Mouse (Mus musculus): Measurements from ENCODE around the gene Msantd3. TPM values are rescaled to one million over a fixed set of nuclear protein-coding genes. Genes with fewer than 3 reads are reported as not detected.

Msantd3 gene
- polyA plus RNA-seq, 1 experiment from 2014 or later, result 30.3 TPM

DNA sequence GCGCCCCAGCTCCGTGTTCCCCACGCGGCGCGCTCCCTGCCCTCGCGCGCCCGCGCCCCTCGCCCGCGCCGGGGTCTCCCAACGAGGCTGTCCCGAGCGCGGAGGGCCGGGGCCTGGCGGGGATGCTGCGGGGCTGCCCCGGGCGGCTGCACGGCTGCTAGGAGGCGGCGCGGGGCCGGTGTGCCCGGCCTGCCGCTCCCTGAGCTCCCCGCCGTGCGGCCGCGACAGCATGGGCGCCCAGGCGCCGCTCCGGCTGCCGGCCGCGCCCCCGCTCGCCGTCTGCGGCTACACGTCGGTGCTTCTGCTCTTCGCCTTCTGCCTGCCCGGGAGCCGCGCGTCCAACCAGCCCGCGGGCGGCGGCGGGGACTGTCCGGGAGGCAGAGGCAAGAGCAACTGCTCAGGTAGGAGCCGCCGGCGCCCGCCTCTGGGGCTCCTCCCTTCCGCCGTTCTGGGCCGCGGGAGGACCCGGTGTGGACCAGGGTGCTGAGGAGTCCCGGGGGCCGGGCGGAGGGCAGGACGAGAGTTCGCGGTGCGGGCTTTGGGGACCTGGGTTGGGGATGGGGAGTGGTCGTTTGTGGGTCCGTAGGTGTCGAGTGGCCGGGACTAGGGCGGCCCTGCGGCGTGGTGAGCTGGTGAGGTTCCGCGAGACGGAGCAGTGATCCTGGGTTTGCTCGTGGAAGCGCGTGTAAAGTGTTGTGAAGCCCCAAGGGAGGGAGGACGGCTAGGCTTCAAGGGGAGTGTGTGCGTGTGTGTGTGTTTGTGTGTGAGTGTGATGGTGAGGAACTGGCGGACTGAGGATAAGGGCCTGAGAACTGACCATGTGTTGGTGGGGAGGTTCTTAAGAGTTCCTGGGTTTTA, 45.7 kb downstream of the Msantd3 start:
- under 1% methylated on average over 66 of the region's 92 CpGs for WGBS (ENCODE audit: insufficient replicate concordance)
- peak overlapping the region; percentile 94 for H3K4me3 ChIP-seq (ENCODE audit: low read depth, low read length)
- no peaks in the 10 kb centered on the region; the same call in 1 of the 2 replicates for H3K36me3 ChIP-seq (ENCODE audit: control insufficient read depth, insufficient read depth, low read length)
- H3K4me1 ChIP-seq (ENCODE audit: control insufficient read depth, insufficient read depth, low read length), result peaks cover 8% of the 10 kb centered on the region; the same call in 1 of the 2 replicates
- peak overlapping the region; percentile 91 for H3K27ac ChIP-seq (ENCODE audit: low read depth, low read length)
- H3K9ac ChIP-seq (ENCODE audit: low read depth, low read length), result peak overlapping the region; percentile 92
- ATAC-seq (replicated peaks; ENCODE audit: insufficient number of reproducible peaks, low FRiP score, low TSS enrichment), result peak; percentile 69
- H3K4me2 ChIP-seq, result peak overlapping the region; percentile 84
- no peaks in the 10 kb centered on the region for H3K9me3 ChIP-seq (replicated peaks; ENCODE audit: control insufficient read depth, low read length)
- H3K27me3 ChIP-seq (ENCODE audit: control insufficient read depth, insufficient read depth, low read length), result no peaks in the 10 kb centered on the region

- H3K9me3 ChIP-seq (replicated peaks; ENCODE audit: control insufficient read depth, low read length), result no peaks in the 10 kb centered on the region
- H3K27ac ChIP-seq (ENCODE audit: low read depth, low read length), result peak overlapping the region; percentile 91
- H3K4me3 ChIP-seq (ENCODE audit: low read depth, low read length), result peak overlapping the region; percentile 94
- peak overlapping the region; percentile 92 for H3K9ac ChIP-seq (ENCODE audit: low read depth, low read length)
- H3K36me3 ChIP-seq (ENCODE audit: control insufficient read depth, insufficient read depth, low read length), result no peaks in the 10 kb centered on the region; the same call in 1 of the 2 replicates
- peaks cover 7% of the 10 kb centered on the region; the same call in 1 of the 2 replicates for H3K4me1 ChIP-seq (ENCODE audit: control insufficient read depth, insufficient read depth, low read length)
- H3K4me2 ChIP-seq, result peak overlapping the region; percentile 84
- WGBS (ENCODE audit: insufficient replicate concordance), result under 1% methylated on average over 12 of the region's 12 CpGs
- peak; percentile 27; the same call in 1 of the 2 replicates for ATAC-seq (replicated peaks; ENCODE audit: insufficient number of reproducible peaks, low FRiP score, low TSS enrichment)
- H3K27me3 ChIP-seq (ENCODE audit: control insufficient read depth, insufficient read depth, low read length), result no peaks in the 10 kb centered on the region
Observed at GRCm38 (mm10) chr4:48586099-48586821, 46.5 kb downstream of the Msantd3 start.

- no peaks in the 10 kb centered on the region for H3K9me3 ChIP-seq (replicated peaks; ENCODE audit: control insufficient read depth, low read length)
- no peaks in the 10 kb centered on the region; the same call in 1 of the 2 replicates for H3K36me3 ChIP-seq (ENCODE audit: control insufficient read depth, insufficient read depth, low read length)
- no peak for ATAC-seq (replicated peaks; ENCODE audit: insufficient number of reproducible peaks, low FRiP score, low TSS enrichment)
- 94% methylated on average over 2 of the region's 2 CpGs for WGBS (ENCODE audit: insufficient replicate concordance)
- H3K27me3 ChIP-seq (ENCODE audit: control insufficient read depth, insufficient read depth, low read length), result no peaks in the 10 kb centered on the region
- no peak overlapping the region for H3K27ac ChIP-seq (ENCODE audit: low read depth, low read length)
- no peak overlapping the region for H3K4me3 ChIP-seq (ENCODE audit: low read depth, low read length)
- H3K4me1 ChIP-seq (ENCODE audit: control insufficient read depth, insufficient read depth, low read length), result peaks cover 10% of the 10 kb centered on the region
- no peak overlapping the region for H3K4me2 ChIP-seq
- H3K9ac ChIP-seq (ENCODE audit: low read depth, low read length), result no peak overlapping the region
Observed at GRCm38 (mm10) chr4:48587526-48587925, 47.8 kb downstream of the Msantd3 start.

GRCm38 (mm10) chr4:48588576-48588975, 48.8 kb downstream of the Msantd3 start:
- H3K4me1 ChIP-seq (ENCODE audit: control insufficient read depth, insufficient read depth, low read length), result peaks cover 10% of the 10 kb centered on the region
- H3K4me3 ChIP-seq (ENCODE audit: low read depth, low read length), result no peak overlapping the region
- no peaks in the 10 kb centered on the region for H3K27me3 ChIP-seq (ENCODE audit: control insufficient read depth, insufficient read depth, low read length)
- 83% methylated on average over 9 of the region's 9 CpGs for WGBS (ENCODE audit: insufficient replicate concordance)
- ATAC-seq (replicated peaks; ENCODE audit: insufficient number of reproducible peaks, low FRiP score, low TSS enrichment), result no peak
- no peaks in the 10 kb centered on the region for H3K9me3 ChIP-seq (replicated peaks; ENCODE audit: control insufficient read depth, low read length)
- H3K27ac ChIP-seq (ENCODE audit: low read depth, low read length), result no peak overlapping the region
- no peak overlapping the region for H3K4me2 ChIP-seq
- H3K9ac ChIP-seq (ENCODE audit: low read depth, low read length), result no peak overlapping the region
- no peaks in the 10 kb centered on the region; the same call in 1 of the 2 replicates for H3K36me3 ChIP-seq (ENCODE audit: control insufficient read depth, insufficient read depth, low read length)

DNA sequence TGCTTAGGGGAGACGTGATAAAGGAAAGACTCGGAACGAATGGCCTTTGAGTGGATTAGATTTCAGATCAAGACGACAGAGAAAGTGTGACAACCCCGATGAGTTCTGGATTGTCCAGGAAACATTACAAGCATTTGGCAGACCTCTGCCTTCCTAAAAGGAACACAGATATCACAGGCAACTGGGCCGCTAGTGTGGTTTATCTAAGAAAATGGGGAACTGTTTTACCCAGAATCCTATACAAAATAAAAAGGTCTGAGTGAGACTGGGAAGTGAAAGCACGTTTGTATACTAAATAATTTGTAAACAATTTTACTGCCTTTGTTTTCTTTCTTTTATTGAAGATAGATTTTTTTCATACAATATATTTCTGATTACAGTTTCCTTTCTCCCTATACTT, 51.1 kb downstream of the Msantd3 start:
- Histone ChIP-seq H3K4me2 (no peak overlapping the region), H3K27ac (ENCODE audit: low read depth, low read length) (no peak overlapping the region), H3K4me1 (ENCODE audit: control insufficient read depth, insufficient read depth, low read length) (peaks cover 10% of the 10 kb centered on the region), H3K27me3 (ENCODE audit: control insufficient read depth, insufficient read depth, low read length) (no peaks in the 10 kb centered on the region), H3K4me3 (ENCODE audit: low read depth, low read length) (no peak overlapping the region), H3K36me3 (ENCODE audit: control insufficient read depth, insufficient read depth, low read length) (no peaks in the 10 kb centered on the region; the same call in 1 of the 2 replicates), H3K9ac (ENCODE audit: low read depth, low read length) (no peak overlapping the region), H3K9me3 (replicated peaks; ENCODE audit: control insufficient read depth, low read length) (no peaks in the 10 kb centered on the region)
- no peak for ATAC-seq (replicated peaks; ENCODE audit: insufficient number of reproducible peaks, low FRiP score, low TSS enrichment)
- WGBS (ENCODE audit: insufficient replicate concordance), result 61% methylated on average over 7 of the region's 7 CpGs

DNA sequence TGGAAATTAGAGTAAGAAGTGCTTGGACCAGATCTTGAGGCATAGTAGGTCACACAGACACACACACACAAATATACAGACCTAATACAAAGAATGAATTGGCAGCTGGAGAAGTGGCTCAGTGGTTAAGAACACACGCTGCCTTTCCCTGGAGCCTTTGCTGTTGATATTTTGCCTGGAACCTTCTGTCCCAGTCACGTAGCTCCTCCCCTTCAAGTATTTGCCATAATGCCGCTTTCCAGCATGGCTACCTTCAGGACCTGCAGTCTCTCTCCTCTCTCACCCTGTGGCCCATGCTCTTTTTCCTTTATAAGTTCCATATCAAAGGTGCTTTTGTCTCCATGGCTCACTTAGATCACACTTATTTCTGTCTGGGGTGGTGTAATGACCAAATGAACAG, 51.7 kb downstream of the Msantd3 start:
- H3K9me3 ChIP-seq (replicated peaks; ENCODE audit: control insufficient read depth, low read length), result no peaks in the 10 kb centered on the region
- H3K9ac ChIP-seq (ENCODE audit: low read depth, low read length), result no peak overlapping the region
- H3K36me3 ChIP-seq (ENCODE audit: control insufficient read depth, insufficient read depth, low read length), result no peaks in the 10 kb centered on the region; the same call in 1 of the 2 replicates
- WGBS (ENCODE audit: insufficient replicate concordance), result 81% methylated on average over 3 of the region's 3 CpGs
- no peaks in the 10 kb centered on the region for H3K27me3 ChIP-seq (ENCODE audit: control insufficient read depth, insufficient read depth, low read length)
- no peak overlapping the region for H3K4me3 ChIP-seq (ENCODE audit: low read depth, low read length)
- H3K27ac ChIP-seq (ENCODE audit: low read depth, low read length), result no peak overlapping the region
- H3K4me1 ChIP-seq (ENCODE audit: control insufficient read depth, insufficient read depth, low read length), result peaks cover 8% of the 10 kb centered on the region
- H3K4me2 ChIP-seq, result no peak overlapping the region
- no peak for ATAC-seq (replicated peaks; ENCODE audit: insufficient number of reproducible peaks, low FRiP score, low TSS enrichment)

- peaks cover 5% of the 10 kb centered on the region; the same call in 1 of the 2 replicates for H3K4me1 ChIP-seq (ENCODE audit: control insufficient read depth, insufficient read depth, low read length)
- H3K9ac ChIP-seq (ENCODE audit: low read depth, low read length), result no peak overlapping the region
- ATAC-seq (replicated peaks; ENCODE audit: insufficient number of reproducible peaks, low FRiP score, low TSS enrichment), result no peak
- H3K4me3 ChIP-seq (ENCODE audit: low read depth, low read length), result no peak overlapping the region
- no peak overlapping the region for H3K27ac ChIP-seq (ENCODE audit: low read depth, low read length)
- no peak overlapping the region for H3K4me2 ChIP-seq
- WGBS (ENCODE audit: insufficient replicate concordance), result 52% methylated on average over 5 of the region's 5 CpGs
- no peaks in the 10 kb centered on the region; the same call in 1 of the 2 replicates for H3K36me3 ChIP-seq (ENCODE audit: control insufficient read depth, insufficient read depth, low read length)
- no peaks in the 10 kb centered on the region for H3K27me3 ChIP-seq (ENCODE audit: control insufficient read depth, insufficient read depth, low read length)
- H3K9me3 ChIP-seq (replicated peaks; ENCODE audit: control insufficient read depth, low read length), result no peaks in the 10 kb centered on the region
Observed at GRCm38 (mm10) chr4:48592328-48592727, 52.6 kb downstream of the Msantd3 start.

DNA sequence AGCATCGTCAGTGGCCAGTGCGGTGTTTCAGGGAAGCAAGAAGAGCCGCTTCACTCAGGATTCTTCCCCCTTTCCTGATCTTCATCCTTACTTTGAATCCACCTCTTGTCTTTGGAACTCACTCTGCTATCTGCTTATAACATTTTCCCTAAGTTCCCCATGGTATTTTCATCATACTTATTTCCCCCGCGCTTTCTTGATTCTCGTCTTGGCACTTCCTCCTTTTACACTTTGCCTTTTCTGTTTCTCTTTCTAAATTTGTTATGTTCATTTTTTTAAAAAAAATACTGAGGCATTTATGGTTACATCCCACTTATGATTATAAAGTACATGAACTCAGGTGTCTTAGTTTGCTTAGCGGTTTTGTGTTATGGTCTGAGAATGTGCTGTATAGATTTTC, 53.1 kb downstream of the Msantd3 start:
- H3K4me1 ChIP-seq (ENCODE audit: control insufficient read depth, insufficient read depth, low read length), result peaks cover 5% of the 10 kb centered on the region; the same call in 1 of the 2 replicates
- no peaks in the 10 kb centered on the region for H3K9me3 ChIP-seq (replicated peaks; ENCODE audit: control insufficient read depth, low read length)
- no peak overlapping the region for H3K9ac ChIP-seq (ENCODE audit: low read depth, low read length)
- H3K4me2 ChIP-seq, result no peak overlapping the region
- H3K36me3 ChIP-seq (ENCODE audit: control insufficient read depth, insufficient read depth, low read length), result no peaks in the 10 kb centered on the region
- 86% methylated on average over 7 of the region's 7 CpGs for WGBS (ENCODE audit: insufficient replicate concordance)
- no peak overlapping the region for H3K4me3 ChIP-seq (ENCODE audit: low read depth, low read length)
- H3K27ac ChIP-seq (ENCODE audit: low read depth, low read length), result no peak overlapping the region
- no peaks in the 10 kb centered on the region for H3K27me3 ChIP-seq (ENCODE audit: control insufficient read depth, insufficient read depth, low read length)
- no peak for ATAC-seq (replicated peaks; ENCODE audit: insufficient number of reproducible peaks, low FRiP score, low TSS enrichment)
